Mouse (Mus musculus) myocyte (in vitro differentiated cells): Measurements from ENCODE around the gene Cox5b. TPM values are rescaled to one million over a fixed set of nuclear protein-coding genes. Genes with fewer than 3 reads are reported as not detected.

Experiments
- H3K27me3 ChIP-seq: one replicate; pipeline ENCODE4 v1.6.1; 2011; ENCODE audit not compliant: control insufficient read depth, insufficient read depth, insufficient read length
- H3K36me3 ChIP-seq: one replicate; pipeline ENCODE4 v1.6.1; 2011; ENCODE audit not compliant: control insufficient read depth, insufficient read depth
- H3K4me2 ChIP-seq: one replicate; pipeline ENCODE4 v1.6.1; 2011; ENCODE audit warnings: low read depth, control low read depth
- H3K4me3 ChIP-seq: one replicate; pipeline ENCODE4 v1.5.1; 2011; ENCODE audit warnings: mild to moderate bottlenecking, control low read depth, moderate library complexity
- H3K79me2 ChIP-seq: one replicate; pipeline ENCODE4 v1.6.1; 2011; ENCODE audit not compliant: control insufficient read depth, insufficient read depth
- H3ac ChIP-seq: one replicate; pipeline ENCODE4 v1.6.1; 2011; ENCODE audit not compliant: control insufficient read depth, insufficient read length
- CEBPB ChIP-seq: IDR thresholded peaks from 2 replicates; pipeline ENCODE4 v1.6.1; 2011; ENCODE audit warnings: mild to moderate bottlenecking, moderate library complexity; ENCODE audit not compliant: poor library complexity, insufficient read depth, severe bottlenecking
- E2F4 ChIP-seq: IDR thresholded peaks from one replicate; pipeline ENCODE4 v1.6.1; 2011; ENCODE audit warnings: mild to moderate bottlenecking, control low read depth, moderate library complexity; ENCODE audit not compliant: insufficient read depth
- MAX ChIP-seq: IDR thresholded peaks from one replicate; pipeline ENCODE4 v1.6.1; 2011; ENCODE audit warnings: low read depth, mild to moderate bottlenecking, control low read depth
- MYOD1 ChIP-seq, 3 experiments: IDR thresholded peaks; one replicate each; pipeline ENCODE4 v1.6.1; 2011; ENCODE audit warnings: control low read depth in 2 of 3, low read depth in 2 of 3, mild to moderate bottlenecking in 2 of 3, moderate library complexity in 1 of 3; ENCODE audit not compliant: insufficient read length in 2 of 3, control insufficient read depth in 1 of 3
- MYOG ChIP-seq, 3 experiments: IDR thresholded peaks; one replicate each; pipeline ENCODE4 v1.6.1; 2011; ENCODE audit warnings: control low read depth in 2 of 3, low read depth in 2 of 3, mild to moderate bottlenecking in 2 of 3; ENCODE audit not compliant: insufficient read length in 2 of 3, control insufficient read depth in 1 of 3, insufficient read depth in 1 of 3
- POLR2A ChIP-seq: IDR thresholded peaks from one replicate; pipeline ENCODE4 v1.6.1; 2011; ENCODE audit warnings: low read depth, mild to moderate bottlenecking, control low read depth, moderate library complexity; ENCODE audit not compliant: insufficient read length
- POLR2AphosphoS2 ChIP-seq: IDR thresholded peaks from one replicate; pipeline ENCODE4 v1.6.1; 2011; ENCODE audit warnings: low read depth, control low read depth; ENCODE audit not compliant: insufficient read length
- REST ChIP-seq: IDR thresholded peaks from one replicate; pipeline ENCODE4 v1.6.1; 2011; ENCODE audit warnings: mild to moderate bottlenecking, control low read depth, moderate library complexity; ENCODE audit not compliant: insufficient read depth, insufficient read length
- SRF ChIP-seq: IDR thresholded peaks from one replicate; pipeline ENCODE4 v1.6.1; 2011; ENCODE audit warnings: low read depth; ENCODE audit not compliant: control insufficient read depth, insufficient read length
- TCF12 ChIP-seq: IDR thresholded peaks from one replicate; pipeline ENCODE4 v1.6.1; 2011; ENCODE audit warnings: mild to moderate bottlenecking, control low read depth; ENCODE audit not compliant: poor library complexity, insufficient read depth, severe bottlenecking
- TCF3 ChIP-seq: IDR thresholded peaks from one replicate; pipeline ENCODE4 v1.6.1; 2011; ENCODE audit warnings: low read depth, control low read depth; ENCODE audit not compliant: insufficient read length
- USF1 ChIP-seq: IDR thresholded peaks from one replicate; pipeline ENCODE4 v1.6.1; 2011; ENCODE audit warnings: low read depth, mild to moderate bottlenecking, control low read depth, moderate library complexity
- polyA plus RNA-seq: library from polyadenylated mRNA; unstranded; fragments of >200 nt; fragmentation: generic; extraction: Trizol; gene quantifications from one replicate; pipeline ENCODE4 v1.2.1, GENCODE M21; 2012; ENCODE audit warnings: missing spikeins

Cox5b gene
- polyA plus RNA-seq, 1 experiment: 1,086 TPM

GRCm38 (mm10) chr1:36707797-36708196, 16.5 kb downstream of the Cox5b start:
- peaks cover 12% of the 10 kb centered on the region for H3K36me3 ChIP-seq

GRCm38 (mm10) chr1:36708626-36709025, 17.4 kb downstream of the Cox5b start:
- Histone ChIP-seq H3ac (peak overlapping the region; percentile 47), H3K36me3 (peaks cover 12% of the 10 kb centered on the region), H3K79me2 (peaks cover 33% of the 10 kb centered on the region), H3K4me3 (peak overlapping the region; percentile 73), H3K27me3 (no peaks in the 10 kb centered on the region), H3K4me2 (peak overlapping the region; percentile 93)
- TF ChIP-seq POLR2A: no peak
- no peak for TF ChIP-seq E2F4
- no peak for TF ChIP-seq TCF3
- TF ChIP-seq MYOD1 (IDR thresholded peaks at IDR 0.05; ENCODE audit: control insufficient read depth in 1 of 3, insufficient read length in 2 of 3, low read depth in 2 of 3): no peak
- no peak for TF ChIP-seq MAX
- TF ChIP-seq POLR2AphosphoS2: no peak

More at GRCm38 (mm10) chr1:36707797-36708196, 16.5 kb downstream of the Cox5b start:
- TF ChIP-seq MYOG (IDR thresholded peaks at IDR 0.05; ENCODE audit: control insufficient read depth in 1 of 3, insufficient read depth in 1 of 3, insufficient read length in 2 of 3, low read depth in 2 of 3): no peak
- TF ChIP-seq MYOD1 (IDR thresholded peaks at IDR 0.05; ENCODE audit: control insufficient read depth in 1 of 3, insufficient read length in 2 of 3, low read depth in 2 of 3): no peak
- TF ChIP-seq USF1: no peak
- no peak for TF ChIP-seq E2F4
- H3K4me2 ChIP-seq: no peak overlapping the region
- H3K4me3 ChIP-seq: no peak overlapping the region
- peaks cover 33% of the 10 kb centered on the region for H3K79me2 ChIP-seq
- H3ac ChIP-seq: no peak overlapping the region
- H3K27me3 ChIP-seq: no peaks in the 10 kb centered on the region

GRCm38 (mm10) chr1:36709055-36709853, 18.0 kb downstream of the Cox5b start:
- Histone ChIP-seq H3K4me2 (peak overlapping the region; percentile 93), H3ac (peak overlapping the region; percentile 47), H3K36me3 (peaks cover 12% of the 10 kb centered on the region), H3K4me3 (peak overlapping the region; percentile 73), H3K27me3 (no peaks in the 10 kb centered on the region), H3K79me2 (peaks cover 33% of the 10 kb centered on the region)
- TF ChIP-seq MAX (no peak), POLR2A (no peak), TCF12 (no peak), REST (no peak), SRF (no peak), MYOG (IDR thresholded peaks at IDR 0.05; ENCODE audit: control insufficient read depth in 1 of 3, insufficient read depth in 1 of 3, insufficient read length in 2 of 3, low read depth in 2 of 3) (no peak), TCF3 (no peak), CEBPB (no peak), USF1 (no peak), E2F4 (no peak), MYOD1 (IDR thresholded peaks at IDR 0.05; ENCODE audit: control insufficient read depth in 1 of 3, insufficient read length in 2 of 3, low read depth in 2 of 3) (no peak), POLR2AphosphoS2 (no peak)

- TF ChIP-seq SRF (peak; percentile 62), POLR2A (peak; percentile 94), CEBPB (no peak), MYOD1 (IDR thresholded peaks at IDR 0.05; ENCODE audit: control insufficient read depth in 1 of 3, insufficient read length in 2 of 3, low read depth in 2 of 3) (peak in 1 of 3 experiments; percentile 29), TCF3 (no peak), MYOG (IDR thresholded peaks at IDR 0.05; ENCODE audit: control insufficient read depth in 1 of 3, insufficient read depth in 1 of 3, insufficient read length in 2 of 3, low read depth in 2 of 3) (no peak), USF1 (no peak), POLR2AphosphoS2 (peak; percentile 96), REST (no peak), TCF12 (no peak)
- Histone ChIP-seq H3ac (peak within 1 kb of the TSS; percentile 47), H3K27me3 (no peaks in the 10 kb centered on the region), H3K36me3 (peaks cover 7% of the 10 kb centered on the region), H3K4me2 (peak within 1 kb of the TSS; percentile 93), H3K79me2 (peaks cover 33% of the 10 kb centered on the region), H3K4me3 (peak within 1 kb of the TSS; percentile 73)
Observed at GRCm38 (mm10) chr1:36709854-36710280, 18.6 kb downstream of the Cox5b start, which contains the start of gene 4933424G06Rik. TSS of gene 4933424G06Rik (plus strand) at chr1:36710149.

- TF ChIP-seq SRF (no peak), TCF12 (no peak), POLR2AphosphoS2 (no peak), USF1 (no peak), TCF3 (no peak), MYOG (IDR thresholded peaks at IDR 0.05; ENCODE audit: control insufficient read depth in 1 of 3, insufficient read depth in 1 of 3, insufficient read length in 2 of 3, low read depth in 2 of 3) (no peak), CEBPB (no peak), POLR2A (no peak), MAX (no peak), REST (no peak)
- H3K36me3 ChIP-seq: no peaks in the 10 kb centered on the region
- H3K4me2 ChIP-seq: no peak overlapping the region
- no peak overlapping the region for H3K4me3 ChIP-seq
- no peak overlapping the region for H3ac ChIP-seq
- H3K79me2 ChIP-seq: peaks cover 33% of the 10 kb centered on the region
- no peaks in the 10 kb centered on the region for H3K27me3 ChIP-seq
Observed at GRCm38 (mm10) chr1:36711104-36711503, 19.9 kb downstream of the Cox5b start.
